Mouse (Mus musculus): Measurements from ENCODE around the gene Olfr583.

Olfr583 gene

GRCm38 (mm10) chr7:103051000-103051399 is at the start of gene Olfr583:
Gene Olfr583, plus strand, starts transcription at chr7:103051300.
- no peak for DNase-seq

GRCm38 (mm10) chr7:103037724-103038123 is 13.4 kb upstream of the Olfr583 start, which contains the start of gene Olfr582:
Gene Olfr582, plus strand, starts transcription at chr7:103038024.
- no peak for DNase-seq

GRCm38 (mm10) chr7:103081585-103081984 is 30.5 kb downstream of the Olfr583 start, which contains the start of gene Olfr584:
Gene Olfr584, plus strand, starts transcription at chr7:103081885.
- DNase-seq: no peak

- DNase-seq: no peak
Measured at GRCm38 (mm10) chr7:103097420-103097819, 46.3 kb downstream of the Olfr583 start, which contains the start of gene Olfr585. Gene Olfr585, plus strand, starts transcription at chr7:103097720.
